Mouse (Mus musculus) spleen, postnatal 36 days (tissue): ENCODE data around the gene Nfatc3.
"Not testable (repeated sequence)": the region's sequence is repeated elsewhere in the genome, so short reads cannot be mapped to it uniquely, and the experiment has no call there.

Experiments
- DNase-seq, 2 experiments: peaks; one replicate each; pipeline ENCODE4 v3.0.0; 2022; ENCODE audit warnings: low spot score in 2 of 2, mixed read lengths in 1 of 2

The Nfatc3 gene

DNA sequence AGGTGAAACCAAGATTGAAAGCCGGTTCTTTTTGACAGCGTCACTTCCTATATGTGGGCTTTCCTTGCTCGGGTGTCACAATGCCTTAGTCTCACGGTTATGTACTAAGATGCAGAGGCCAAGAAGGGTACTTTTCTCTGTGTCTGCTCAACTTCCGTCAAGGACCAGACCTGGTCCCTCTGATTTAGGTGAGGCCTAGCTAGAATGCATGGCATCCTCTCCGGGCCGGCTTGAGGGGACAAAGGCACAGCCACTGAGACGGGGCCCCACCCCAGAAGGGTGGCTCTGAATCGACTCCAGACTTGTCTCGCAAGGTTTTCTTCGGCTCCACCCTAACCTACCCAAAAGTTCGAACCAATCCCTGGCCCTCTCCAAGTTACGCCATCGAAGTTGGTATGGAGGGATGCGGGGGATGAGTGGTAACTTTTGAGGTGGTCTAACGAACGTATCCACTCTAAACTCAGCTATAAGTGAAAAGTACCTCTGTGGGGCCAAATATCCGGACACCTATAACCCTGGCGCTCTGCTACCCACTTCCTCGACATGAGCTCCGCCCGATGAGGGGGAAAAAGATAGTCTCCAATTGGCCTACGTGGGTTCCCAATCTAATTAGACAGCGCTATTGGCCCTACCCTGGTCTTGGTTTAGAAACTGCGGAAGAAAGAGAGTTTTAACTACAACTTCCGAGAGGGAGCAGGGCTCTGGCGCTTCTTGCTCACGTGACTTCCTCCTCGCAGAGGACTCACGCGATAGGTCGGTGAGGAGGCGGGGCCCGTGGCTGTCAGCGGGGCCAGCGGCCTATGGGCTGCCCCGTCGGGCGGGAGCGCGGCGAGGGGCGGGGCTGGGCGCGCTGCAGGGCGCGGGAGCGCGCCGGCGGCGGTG lies at the start of gene Nfatc3:
Nfatc3 (plus strand) TSS at position 110 of the 882 bp plus-strand sequence.
- peak; percentile 98 to 99 for DNase-seq

DNA sequence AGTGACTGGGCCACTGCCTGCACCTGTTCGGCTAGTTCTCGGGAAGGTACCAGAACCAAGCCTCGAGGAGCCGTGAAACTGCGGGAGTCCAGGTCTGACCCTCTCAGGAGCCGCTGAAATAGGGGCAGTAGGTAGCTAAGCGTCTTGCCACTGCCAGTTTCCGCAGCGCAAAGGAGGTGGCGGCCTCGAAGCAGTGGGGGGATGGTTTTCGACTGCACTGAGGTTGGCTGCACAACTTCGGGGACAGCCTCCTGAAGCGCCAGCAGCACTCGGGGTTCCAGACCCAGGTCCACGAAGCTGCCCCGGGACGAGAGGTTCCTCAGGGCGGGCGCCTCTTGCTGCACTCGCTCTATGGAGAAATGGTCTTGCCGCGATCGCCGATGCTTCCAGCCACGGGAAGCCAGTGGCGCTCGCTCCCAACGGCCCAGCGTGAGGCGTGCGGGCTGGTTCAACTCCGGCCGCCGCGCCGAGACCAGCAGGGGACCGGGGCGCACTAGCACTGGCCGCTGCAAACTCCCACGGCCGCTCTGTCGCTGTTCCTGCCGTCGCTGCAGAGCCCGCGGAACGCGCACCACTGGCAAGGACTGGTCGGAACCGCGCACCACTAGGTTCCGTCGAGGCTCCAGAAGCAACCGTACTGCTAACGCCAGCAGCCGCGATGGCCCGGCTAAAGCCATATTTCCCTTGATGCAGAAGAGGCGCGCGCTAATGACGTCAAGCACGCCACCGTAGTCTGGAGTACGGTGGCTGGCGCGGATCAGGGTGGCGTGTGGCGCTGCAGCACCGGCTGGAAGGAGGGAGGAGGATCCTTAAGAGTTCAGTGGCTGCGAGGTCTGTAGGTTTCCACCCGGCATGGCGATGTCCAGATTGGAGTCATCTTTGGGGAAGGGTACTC lies 47.6 kb upstream of the Nfatc3 start:
- peak; percentile 86 to 89 for DNase-seq

DNA sequence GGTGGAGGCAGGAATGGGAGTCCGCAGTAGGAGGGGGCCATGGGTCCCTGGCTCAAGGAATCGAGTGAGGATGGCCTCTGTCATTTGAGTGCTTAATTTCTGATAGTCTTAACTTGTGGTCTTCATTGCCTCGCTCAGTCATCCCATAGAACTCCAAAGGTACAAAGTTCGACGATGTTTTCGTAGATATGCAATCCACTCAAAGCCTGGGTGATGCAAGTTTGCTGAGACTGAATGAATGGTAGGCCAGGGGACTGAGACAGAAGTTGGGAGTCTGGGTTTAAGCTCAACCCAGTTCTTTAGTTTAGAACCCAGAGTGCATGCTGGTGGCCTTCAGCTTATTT lies 47.0 kb upstream of the Nfatc3 start, which contains the start of gene Ddx28:
Ddx28 (minus strand) TSS at position 240 of the 344 bp plus-strand sequence.
- DNase-seq, result no peak

DNA sequence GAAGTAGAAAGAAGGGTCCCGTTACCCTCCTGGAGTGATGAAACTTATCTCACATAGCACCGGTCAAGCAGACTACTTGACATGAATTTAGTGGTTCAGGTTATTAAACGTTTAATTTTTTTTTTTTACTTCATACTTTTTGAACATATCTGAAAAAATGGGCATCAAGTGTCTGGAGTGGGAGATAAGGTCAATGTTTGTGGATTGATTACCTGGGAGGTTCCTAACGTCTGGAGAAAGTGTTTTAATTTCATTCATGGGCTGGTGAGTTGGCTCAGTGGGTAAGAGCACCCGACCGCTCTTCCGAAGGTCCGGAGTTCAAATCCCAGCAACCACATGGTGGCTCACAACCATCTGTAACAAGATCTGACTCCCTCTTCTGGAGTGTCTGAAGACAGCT lies 46.4 kb upstream of the Nfatc3 start:
- not testable (repeated sequence) for DNase-seq

DNA sequence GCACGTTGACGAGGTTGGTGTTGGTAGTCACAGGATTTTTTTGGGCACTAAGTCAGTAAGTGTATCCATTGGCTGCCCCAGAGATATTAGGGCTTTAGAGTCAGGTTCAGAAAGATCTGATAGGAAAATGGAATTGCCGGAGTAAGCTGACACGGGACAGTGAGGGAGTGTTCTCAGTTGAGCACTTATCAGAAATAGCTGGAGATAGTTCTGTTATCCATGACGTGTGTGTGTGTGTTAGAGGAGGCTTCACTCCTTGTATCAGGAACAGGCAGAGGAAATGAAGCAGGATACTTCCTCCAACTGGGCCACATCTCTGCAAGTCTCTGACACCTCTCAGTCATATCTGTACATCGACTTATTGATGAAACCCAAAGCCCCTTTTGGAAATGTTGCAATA lies 42.4 kb upstream of the Nfatc3 start:
- DNase-seq, result no peak

DNA sequence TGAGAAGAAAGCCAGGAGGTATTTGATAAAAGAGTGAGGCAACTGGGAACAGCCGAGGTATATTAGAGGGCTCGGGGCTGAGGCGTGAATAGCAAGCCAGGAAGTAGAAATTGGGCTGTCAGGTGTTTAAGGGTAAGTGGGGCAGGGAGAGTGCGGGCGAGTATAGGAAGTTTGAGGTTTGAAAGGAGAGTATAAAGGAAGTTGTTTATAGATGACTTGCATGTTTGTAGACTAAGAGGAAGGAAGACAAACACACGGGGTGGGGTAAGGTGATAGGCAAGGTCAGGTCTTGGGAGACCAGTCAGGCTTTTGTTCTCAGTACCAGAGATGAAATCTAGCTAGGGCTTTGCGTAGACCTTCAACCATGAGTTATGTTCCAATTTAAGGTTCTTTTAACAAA lies 41.5 kb upstream of the Nfatc3 start:
- DNase-seq, result peak; percentile 8 to 41

DNA sequence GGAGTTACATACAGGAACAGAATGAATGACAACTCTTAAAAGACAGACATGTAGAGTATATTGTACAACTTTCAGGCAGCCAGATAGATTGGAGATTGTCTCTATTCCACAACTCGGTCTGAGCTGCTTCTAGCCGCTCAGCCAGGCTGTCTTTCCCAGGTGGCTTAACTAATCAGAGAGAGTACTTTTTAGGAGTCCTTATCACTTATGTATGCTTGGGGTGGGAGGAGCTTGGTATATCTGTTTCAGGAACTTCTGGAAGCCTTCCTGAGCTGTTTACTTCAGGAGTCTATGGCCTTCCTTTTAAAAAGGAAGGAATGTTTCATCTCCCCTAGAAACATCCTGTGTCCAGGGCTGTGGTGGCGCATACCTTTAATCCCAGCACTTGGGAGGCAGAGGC lies 40.6 kb upstream of the Nfatc3 start:
- DNase-seq, result no peak

DNA sequence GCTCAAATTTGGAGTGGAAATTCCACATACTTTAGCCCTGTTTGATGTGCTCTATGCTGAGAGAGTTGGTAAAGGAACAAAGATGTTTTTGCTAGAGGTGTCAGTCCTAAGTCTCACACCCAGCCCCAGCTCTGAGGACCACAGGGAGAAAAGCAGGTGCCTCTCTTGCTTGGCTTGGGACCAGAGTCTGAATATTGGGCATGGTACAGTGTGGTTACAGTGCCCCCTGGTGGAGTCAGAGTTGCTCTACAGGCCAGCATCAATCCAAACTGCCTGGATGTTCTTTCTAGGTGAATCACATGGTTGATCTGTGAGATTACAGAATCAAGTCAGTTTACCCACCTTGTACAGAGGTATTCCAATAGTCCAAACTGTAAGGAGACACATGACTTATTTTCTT lies 36.2 kb upstream of the Nfatc3 start:
- DNase-seq, result peak; percentile 67 to 79

DNA sequence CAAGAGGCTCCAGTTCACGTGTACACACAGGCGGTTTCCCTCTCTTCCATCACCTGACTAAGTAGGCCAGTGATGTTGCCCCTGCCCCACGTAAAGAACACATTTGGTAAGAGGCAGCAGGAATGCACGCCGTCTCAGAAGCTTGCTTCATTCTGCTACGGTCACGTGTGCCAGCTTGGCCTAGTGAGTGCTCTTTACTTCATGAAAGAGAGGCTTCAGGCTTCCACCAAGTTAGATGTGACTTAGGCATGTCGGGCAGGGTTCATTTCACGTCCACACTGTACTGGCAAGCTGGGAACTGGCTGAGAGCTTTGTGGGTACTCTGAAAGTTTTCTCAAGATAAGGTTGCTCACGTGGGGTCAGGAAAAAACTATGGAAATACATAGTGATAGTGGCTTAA lies 19.9 kb upstream of the Nfatc3 start:
- DNase-seq, result no peak

DNA sequence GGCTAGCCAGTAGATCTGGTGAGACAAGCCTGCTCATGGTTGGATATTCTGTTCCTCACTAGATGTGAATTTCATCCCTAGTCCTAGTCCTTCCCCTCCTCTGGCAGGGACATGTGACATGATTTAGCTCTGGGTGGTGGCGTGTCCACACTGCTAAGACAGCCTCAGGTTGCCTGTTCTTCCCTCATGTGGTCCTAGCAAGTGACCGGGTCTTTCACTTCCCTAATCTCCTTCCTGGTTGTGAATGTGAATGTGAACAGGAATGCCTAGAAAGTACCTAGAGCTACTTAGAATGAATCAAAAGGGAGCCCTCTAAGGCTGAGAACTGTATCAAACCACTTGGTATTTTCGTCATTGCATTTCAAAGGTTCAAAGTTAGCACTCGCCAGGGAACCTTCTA lies 19.0 kb upstream of the Nfatc3 start:
- peak in 1 of 2 experiments; percentile 48 for DNase-seq

DNA sequence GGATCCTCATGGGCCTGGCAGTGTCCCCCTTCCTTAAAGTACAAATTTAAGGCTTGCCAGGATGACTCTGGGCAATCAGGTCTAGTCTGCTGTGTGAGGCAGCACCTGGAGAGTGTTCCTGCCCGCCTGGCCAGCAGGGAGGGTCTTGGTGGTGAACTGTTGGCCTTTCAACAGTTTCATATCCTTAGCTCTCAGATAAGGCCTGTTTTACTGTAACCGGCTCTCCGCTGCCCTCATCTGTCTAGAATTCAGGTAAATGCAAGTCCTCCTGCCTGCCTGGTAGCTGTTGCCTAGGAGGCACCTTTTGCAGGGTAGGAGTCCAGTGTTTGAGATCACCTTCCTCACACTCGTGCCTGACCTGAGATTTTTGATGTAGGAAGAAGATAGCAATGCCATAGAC lies 18.4 kb upstream of the Nfatc3 start:
- DNase-seq, result peak; percentile 41 to 45

DNA sequence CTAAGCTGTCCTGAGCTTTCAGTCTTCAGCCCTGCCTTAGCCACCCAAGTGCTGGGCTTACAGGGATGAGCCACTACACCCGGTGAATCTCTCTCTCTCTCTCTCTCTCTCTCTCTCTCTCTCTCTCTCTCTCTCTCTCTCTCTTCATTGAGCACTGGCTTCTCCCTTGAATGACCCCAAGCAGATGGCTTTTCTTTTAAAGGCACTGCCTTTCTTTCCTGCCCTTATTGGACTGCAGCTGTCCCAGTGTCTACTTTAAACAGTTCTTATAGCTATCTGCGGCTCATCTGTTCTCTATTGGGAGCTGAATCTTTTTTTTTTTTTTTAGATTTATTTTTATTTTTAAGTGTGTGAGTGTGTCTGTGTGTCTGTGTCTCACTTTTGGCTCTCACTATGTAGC lies 15.6 kb upstream of the Nfatc3 start:
- DNase-seq, result no peak

DNA sequence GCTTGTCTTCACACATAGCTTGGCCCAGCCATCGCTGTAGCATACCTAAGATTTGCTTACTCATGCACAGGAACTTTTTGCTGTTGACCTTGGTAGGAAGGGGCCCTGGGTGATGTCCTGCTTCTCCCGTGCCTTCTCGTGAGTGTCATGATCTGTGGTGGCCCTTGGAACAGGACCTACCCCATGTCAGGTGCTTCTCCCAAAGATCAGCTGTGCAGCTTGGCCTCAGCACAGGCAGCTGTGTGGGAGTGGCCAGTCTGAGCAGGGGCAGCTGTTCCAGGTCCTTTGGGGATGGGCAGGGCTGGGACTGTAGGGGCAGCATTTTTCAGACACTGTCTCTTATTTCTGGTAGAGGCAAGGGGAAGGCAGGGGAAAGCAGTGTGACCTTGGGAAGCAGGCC lies 14.5 kb upstream of the Nfatc3 start:
- DNase-seq, result no peak

DNA sequence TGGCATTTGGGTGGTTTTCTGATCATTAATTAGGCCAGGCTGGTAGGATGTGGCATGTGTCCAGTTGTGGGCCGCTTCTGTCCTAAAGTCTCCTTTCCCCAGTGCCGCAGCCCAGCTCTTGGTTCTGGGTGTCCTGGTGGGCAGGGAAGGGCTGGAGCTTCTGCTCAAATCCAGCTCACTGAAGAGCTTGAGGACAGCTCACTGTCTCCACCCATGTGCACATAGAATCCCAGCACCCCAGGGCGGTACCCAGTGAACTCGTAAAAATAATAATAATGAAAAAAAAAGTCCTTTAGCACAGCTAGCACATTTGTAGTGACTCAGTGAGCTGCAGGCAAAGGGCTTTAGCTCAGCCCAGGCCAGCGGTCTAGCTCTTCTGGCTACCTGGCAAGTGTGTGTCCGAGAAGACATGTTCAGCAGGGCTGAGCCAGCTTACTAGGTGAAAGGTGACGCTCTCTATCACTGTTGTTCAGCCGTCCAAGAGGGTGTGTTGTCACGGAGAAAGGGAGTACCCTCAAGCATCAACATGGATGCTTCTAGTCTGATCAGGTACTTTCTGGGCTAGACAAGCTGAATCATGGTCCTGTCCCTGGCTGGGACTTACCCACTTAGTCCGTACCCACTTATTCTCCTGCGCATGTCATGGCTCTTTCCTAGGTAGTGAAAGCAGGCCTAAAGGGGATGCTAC lies 11.6 kb upstream of the Nfatc3 start:
- DNase-seq, result no peak

DNA sequence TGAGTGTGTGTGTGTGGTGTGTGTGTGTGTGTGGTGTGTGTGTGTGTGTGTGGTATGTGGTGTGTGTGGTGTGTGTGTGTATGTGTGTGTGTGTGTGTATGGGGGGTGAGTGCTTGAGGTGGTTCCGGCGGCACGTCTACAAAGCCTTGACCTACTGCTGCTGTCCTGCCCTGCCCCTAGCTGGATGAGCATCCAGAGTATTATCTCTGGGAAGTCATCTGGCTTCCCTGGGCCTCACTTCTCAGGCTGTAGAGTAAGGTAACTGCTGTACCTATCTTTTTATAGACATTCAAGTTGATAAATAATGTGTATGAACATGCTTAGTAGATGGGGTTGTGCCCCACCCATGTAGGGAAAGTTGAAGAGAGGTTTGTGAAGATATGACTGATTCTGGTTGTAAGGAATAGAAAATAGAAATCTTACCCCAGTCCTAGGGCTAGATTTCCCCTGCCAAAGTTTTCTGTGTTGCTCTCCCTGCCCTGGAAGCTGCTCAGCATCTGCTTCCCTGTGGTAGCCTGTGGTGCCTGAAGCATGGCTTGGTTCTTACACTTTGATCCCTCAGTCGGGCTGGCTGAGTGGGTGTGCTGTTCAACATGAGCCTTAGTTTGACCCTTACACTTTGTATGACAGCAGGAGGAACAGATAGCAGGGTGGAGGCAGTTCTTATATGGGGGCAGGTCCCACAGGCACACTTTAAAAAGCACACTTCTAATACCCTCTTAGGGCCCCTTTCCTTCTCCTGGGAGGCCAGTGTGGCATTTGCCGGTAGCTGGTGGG lies 10.6 kb upstream of the Nfatc3 start:
- DNase-seq, result no peak

DNA sequence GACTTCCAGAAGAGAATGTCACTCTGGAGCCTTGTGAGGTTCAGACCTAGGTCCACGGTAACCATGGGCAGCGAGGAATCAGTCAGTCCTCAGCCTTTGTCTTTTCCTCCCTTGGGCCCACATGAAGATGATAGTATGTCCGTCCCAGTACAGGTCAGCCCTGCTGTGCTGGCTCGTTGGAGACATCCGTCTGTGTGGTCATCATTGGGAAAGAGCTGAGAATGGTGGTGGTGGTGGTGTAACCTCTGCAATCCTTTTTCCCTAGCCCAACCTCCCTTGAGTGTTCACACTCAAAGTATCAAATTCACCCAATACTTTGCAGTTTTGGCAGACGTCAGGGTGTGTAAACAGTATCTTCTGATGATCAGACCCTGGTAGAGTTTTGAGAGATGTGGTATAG lies 8.8 kb upstream of the Nfatc3 start:
- no peak for DNase-seq

DNA sequence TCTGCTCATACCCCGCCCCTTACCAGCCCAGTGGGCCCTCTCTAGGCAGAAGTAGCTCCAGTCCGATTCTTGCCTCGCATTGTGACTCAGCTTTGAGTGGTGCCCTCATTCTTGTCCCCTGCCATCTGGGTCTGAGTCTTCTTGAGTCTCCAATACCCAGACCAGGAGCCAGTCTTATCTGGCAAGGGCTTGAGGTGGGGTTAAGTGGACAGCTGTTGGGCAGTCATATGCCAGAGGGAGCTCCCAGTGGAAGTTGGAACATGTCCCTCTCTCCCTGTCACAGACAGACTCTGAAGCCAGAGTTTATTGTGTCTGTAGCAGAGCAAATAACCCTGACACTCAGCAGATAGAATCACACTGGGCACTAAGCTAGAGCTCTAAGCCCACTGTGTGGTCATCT lies 7.6 kb upstream of the Nfatc3 start:
- DNase-seq, result no peak

DNA sequence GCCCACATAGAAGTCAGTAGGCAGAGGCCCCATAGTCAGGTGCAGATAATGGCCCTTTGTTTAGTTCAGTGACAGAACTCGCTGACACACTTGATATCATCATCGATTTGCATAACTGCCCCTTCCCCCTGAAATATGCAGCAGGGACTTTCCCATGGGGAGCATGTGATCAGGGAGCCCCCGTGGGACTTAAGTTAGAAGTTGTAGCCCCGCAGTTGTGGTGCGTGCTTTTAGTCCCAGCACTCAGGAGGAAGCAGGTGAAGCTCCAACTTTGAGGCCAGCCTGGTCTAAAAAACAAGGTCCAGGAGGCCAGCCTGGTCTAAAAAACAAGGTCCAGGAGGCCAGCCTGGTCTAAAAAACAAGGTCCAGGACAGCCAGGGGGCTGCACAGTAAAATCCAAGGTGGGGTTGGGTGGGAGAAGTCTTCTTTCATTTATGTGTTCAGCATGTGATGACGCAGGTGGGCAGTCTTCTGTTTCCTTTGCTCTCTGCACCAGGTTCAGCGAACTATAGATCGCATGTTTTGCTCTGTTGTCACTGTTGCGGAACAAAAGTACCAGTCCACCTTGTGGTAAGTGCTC lies 6.0 kb upstream of the Nfatc3 start:
- peak; percentile 91 to 93 for DNase-seq

DNA sequence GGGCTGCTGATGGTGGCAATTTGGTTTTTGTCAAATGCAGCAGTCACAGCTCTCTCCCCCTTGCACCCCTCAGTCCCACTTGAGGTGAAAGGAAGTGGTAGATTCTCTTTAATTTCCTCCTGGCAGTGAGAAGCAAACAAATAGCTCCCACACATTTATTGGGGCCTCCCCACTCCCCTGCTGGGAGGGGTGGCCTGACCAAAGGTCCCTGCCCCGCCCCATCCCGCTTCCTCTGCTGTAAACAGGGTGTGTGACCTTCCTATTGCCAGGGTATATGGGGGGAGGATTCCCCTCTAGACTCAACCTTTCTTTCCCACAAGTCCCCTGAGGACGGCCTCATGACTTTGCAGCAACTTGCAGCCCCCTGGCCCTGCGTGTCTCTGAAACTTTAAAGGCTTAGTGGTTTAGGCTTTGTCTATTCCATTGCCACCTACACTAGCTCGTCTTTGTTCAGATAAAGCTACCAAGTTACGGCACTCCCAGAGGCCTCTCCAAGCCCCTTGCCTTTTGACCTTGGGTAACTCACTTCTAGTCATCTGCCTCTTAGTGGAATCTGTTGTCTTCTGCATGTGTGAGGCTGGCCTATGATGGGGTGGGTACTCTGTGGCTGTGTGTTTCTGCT lies 4.3 kb upstream of the Nfatc3 start:
- DNase-seq, result peak; percentile 97 to 98

DNA sequence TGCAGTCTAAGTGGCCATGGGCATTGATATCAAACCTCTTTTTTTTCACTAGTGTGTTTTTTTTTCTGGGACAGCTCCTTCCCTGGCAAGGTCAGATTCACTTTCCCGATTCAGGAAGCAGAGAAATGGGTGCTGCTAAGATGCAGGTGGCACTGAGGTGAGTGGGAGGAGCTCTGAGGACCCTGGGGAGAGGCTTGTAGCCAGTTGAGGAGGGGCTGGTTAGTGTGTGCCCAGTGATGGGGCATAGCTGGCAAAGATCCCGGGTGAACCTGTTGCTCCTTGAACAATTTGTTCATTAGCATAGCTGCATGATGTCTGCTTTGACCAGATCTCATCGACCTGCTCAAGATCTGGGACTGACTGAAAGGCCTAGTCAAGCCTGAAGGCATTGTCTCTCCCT lies 3.6 kb upstream of the Nfatc3 start:
- DNase-seq, result peak; percentile 73 to 77
